Comparison of ENCODE assay signal across 14 mouse cellular contexts in genomic region chr1:136380161-136380560, GRCm38 (mm10). TPM values are rescaled to one million over a fixed set of nuclear protein-coding genes. Genes with fewer than 3 reads are reported as not detected.
DNase-seq lines count a peak whose midpoint lies in the region.
"Had no signal": no experiment of that assay in that cellular context is flagged by ENCODE, and none has a peak within 500 bp of the region (broad histone marks: within the 10 kb centered on the region; RNA-seq: fewer than 3 reads in every experiment).

No protein-coding gene starts in this region.

- DNase-seq in adrenal gland, postnatal 10 days, result peak; percentile 54
- no peak for DNase-seq in adrenal gland, adult 2 months
- DNase-seq in heart, adult 11 months, result peak; percentile 59
- DNase-seq in heart, adult 8-10 months (ENCODE audit: low spot score), result no peak
- DNase-seq in adipocyte (ENCODE audit: low spot score), result peak; percentile 88
- no peak for DNase-seq in right cerebral cortex, postnatal 25 days
- DNase-seq: adrenal gland, postnatal 25 days; B cell, adult 2 months; cerebellum, adult 11-12 months; cerebellum, adult 2 months; cerebellum, adult 9-10 months; cerebellum, postnatal 10 days; cerebellum, postnatal 25 days; forebrain, postnatal 0 days had no signal

RNA-seq across cellular contexts. Expression of gene Camsap2, which starts 34.3 kb away (rescaled TPM):
- total RNA-seq in adrenal gland, postnatal 10 days (2021), result 10 to 100 TPM; 46.6 to 48.1 TPM
- total RNA-seq in adrenal gland, adult 2 months (2021), result 10 to 100 TPM; 38.2 to 45.5 TPM
- polyA plus RNA-seq in adrenal gland, adult 2 months (2012; rRNA removed), result 12.0 and 15.2 TPM in 2 replicates
- total RNA-seq in heart, adult 8-10 months (2022), result 10 to 100 TPM; 17.7 to 24.0 (median 19.5) TPM

RNA-seq across cellular contexts. Expression of gene Ddx59, which starts 34.9 kb away (rescaled TPM):
- 10 to 100 TPM; 16.6 to 17.5 TPM for total RNA-seq in adrenal gland, postnatal 10 days (2021)
- 10 to 100 TPM; 13.6 to 14.0 TPM for total RNA-seq in adrenal gland, adult 2 months (2021)
- 0.90 and 1.3 TPM in 2 replicates for polyA plus RNA-seq in adrenal gland, adult 2 months (2012; rRNA removed)
- 10 to 100 TPM; 12.5 to 13.7 (median 13.0) TPM for total RNA-seq in heart, adult 8-10 months (2022)

Comparison
In these comparisons a context has a peak if more than half of its experiments do, and no peak if none do; other contexts are left out.
1. DNase-seq: peak in adrenal gland, postnatal 10 days (single experiment), heart, adult 11 months (single experiment) and adipocyte (single experiment); none in adrenal gland, adult 2 months (single experiment), heart, adult 8-10 months (single experiment) and right cerebral cortex, postnatal 25 days (single experiment).